Mouse (Mus musculus): ENCODE measurements around the gene S1pr3. TPM values are rescaled to one million over a fixed set of nuclear protein-coding genes. Genes with fewer than 3 reads are reported as not detected.
A peak's percentile ranks its signal among the peaks of the same experiment; 100 is the strongest.

S1pr3 gene
- total and polyA plus RNA-seq, 2 experiments from 2014 or later = 8.5 to 8.6 TPM

DNA sequence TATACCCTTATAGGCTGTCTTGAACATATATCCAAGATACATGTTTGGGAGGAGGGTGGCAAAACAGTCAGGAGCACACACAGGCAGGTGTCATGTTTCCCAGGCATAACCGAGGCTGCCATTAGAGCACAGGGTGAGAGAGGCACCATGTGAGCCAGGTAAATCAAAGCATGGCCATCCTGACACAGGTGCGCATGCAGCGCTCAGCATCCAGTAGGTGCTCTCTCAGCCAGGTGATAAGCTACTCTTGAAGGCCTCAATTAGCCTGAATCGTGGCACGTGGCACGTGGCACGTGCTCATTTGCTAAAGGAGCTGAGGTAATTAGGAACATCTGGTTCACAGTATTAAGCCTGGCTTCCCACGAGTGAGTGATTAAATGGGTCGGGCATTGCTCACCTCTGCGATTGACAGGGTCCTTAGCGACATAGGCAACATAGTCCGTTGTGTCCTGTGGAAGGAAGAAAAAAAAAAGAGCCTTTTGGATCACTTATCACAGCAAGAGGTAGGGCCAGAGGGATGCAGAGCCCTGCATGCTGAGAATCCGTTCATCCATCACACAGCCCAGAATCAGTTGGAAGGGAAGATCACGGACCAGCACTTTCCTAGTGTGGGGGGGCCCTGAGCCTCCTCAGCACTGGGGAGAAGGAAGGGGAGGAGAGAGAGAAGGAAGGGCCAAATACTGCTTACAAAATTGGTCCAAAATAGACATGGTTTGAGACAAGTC lies 57.8 kb downstream of the S1pr3 start:
- no peak for DNase-seq (ENCODE audit: low spot score)
- no peaks in the 10 kb centered on the region for H3K27me3 ChIP-seq (ENCODE audit: insufficient read depth, low read length)
- ATAC-seq = peak; percentile 57
- no peak overlapping the region for H3K4me2 ChIP-seq (ENCODE audit: low read depth, low read length)
- H3K36me3 ChIP-seq (ENCODE audit: insufficient read depth, low read length) = no peaks in the 10 kb centered on the region
- no peak for TF ChIP-seq CTCF (IDR thresholded peaks at IDR 0.05; ENCODE audit: low read depth)
- H3K4me3 ChIP-seq (ENCODE audit: low read length) = no peak overlapping the region
- no peak overlapping the region for H3K9ac ChIP-seq (replicated peaks; ENCODE audit: low read length)
- H3K4me1 ChIP-seq (ENCODE audit: insufficient read depth, low read length) = no peaks in the 10 kb centered on the region
- H3K9me3 ChIP-seq (ENCODE audit: low read length) = no peaks in the 10 kb centered on the region
- WGBS = 54% methylated on average over 14 of the region's 14 CpGs
- H3K27ac ChIP-seq = no peak overlapping the region

- no peaks in the 10 kb centered on the region for H3K36me3 ChIP-seq (ENCODE audit: insufficient read depth, low read length)
- ATAC-seq (no peak), DNase-seq (ENCODE audit: low spot score) (peak; percentile 9)
- no peak overlapping the region for H3K4me2 ChIP-seq (ENCODE audit: low read depth, low read length)
- H3K27me3 ChIP-seq (ENCODE audit: insufficient read depth, low read length) = no peaks in the 10 kb centered on the region
- no peak overlapping the region for H3K4me3 ChIP-seq (ENCODE audit: low read length)
- no peak overlapping the region for H3K27ac ChIP-seq
- no peak overlapping the region for H3K9ac ChIP-seq (replicated peaks; ENCODE audit: low read length)
- H3K4me1 ChIP-seq (ENCODE audit: insufficient read depth, low read length) = no peaks in the 10 kb centered on the region
- no peak for TF ChIP-seq CTCF (IDR thresholded peaks at IDR 0.05; ENCODE audit: low read depth)
- H3K9me3 ChIP-seq (ENCODE audit: low read length) = no peaks in the 10 kb centered on the region
- WGBS = 70% methylated on average over 17 of the region's 17 CpGs
These were observed 60.3 kb downstream of the S1pr3 start for GRCm38 (mm10) chr13:51468697-51469250.

Other genes starting within 250 kb of the S1pr3 start
- 3.0 and 3.8 TPM in 2 replicates for gene Nxnl2, start 237.6 kb upstream of the S1pr3 start, total RNA-seq (2014; rRNA removed)
- 7.2 and 8.6 TPM in 2 replicates for gene Nxnl2, start 237.6 kb upstream of the S1pr3 start, polyA plus RNA-seq (2015; fragmentation: Nextera tagmentation; extraction: Ambion mirVana)
- 111 and 122 TPM in 2 replicates for gene Shc3, start 160.8 kb downstream of the S1pr3 start, total RNA-seq (2014; rRNA removed)
- gene Shc3, start 160.8 kb downstream of the S1pr3 start, polyA plus RNA-seq (2015; fragmentation: Nextera tagmentation; extraction: Ambion mirVana) = 8.5 and 9.1 TPM in 2 replicates
- gene Cks2, start 236.6 kb downstream of the S1pr3 start, total RNA-seq (2014; rRNA removed) = 40.0 and 41.0 TPM in 2 replicates
- gene Cks2, start 236.6 kb downstream of the S1pr3 start, polyA plus RNA-seq (2015; fragmentation: Nextera tagmentation; extraction: Ambion mirVana) = 58.6 and 69.4 TPM in 2 replicates
- 13.7 and 15.0 TPM in 2 replicates for gene Secisbp2, start 243.1 kb downstream of the S1pr3 start, total RNA-seq (2014; rRNA removed)
- 20.1 and 21.8 TPM in 2 replicates for gene Secisbp2, start 243.1 kb downstream of the S1pr3 start, polyA plus RNA-seq (2015; fragmentation: Nextera tagmentation; extraction: Ambion mirVana)

Data from hindbrain, postnatal 0 days (tissue).